Mouse (Mus musculus) frontal cortex, postnatal 10 days (tissue): Measurements from ENCODE around the gene Tppp2.

Experiments
- DNase-seq, 2 experiments: peaks; one replicate each; pipeline ENCODE4 v3.0.0; 2022; ENCODE audit warnings: low spot score in 2 of 2, mixed read lengths in 1 of 2

Tppp2 gene

DNA sequence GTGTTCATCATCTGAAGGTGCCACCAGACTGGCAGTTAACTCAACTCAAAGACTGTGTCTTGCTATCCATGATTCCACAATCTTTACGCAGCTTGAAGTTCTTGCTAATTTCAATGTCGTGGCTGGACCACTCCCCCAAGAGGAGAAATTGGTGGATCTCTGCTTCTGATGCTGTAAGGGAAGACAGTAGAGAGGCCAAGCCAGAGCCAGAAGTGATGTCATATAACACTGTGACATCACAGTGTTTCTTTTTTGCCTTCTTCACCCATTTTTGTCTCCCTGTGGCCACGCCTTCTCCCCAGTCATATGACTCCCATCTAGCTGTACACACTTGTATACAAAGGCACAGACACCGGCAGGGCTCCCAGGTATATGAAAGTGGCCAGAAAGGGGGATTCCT is at the start of gene Tppp2:
TSS of gene Tppp2 (plus strand) at position 301 of the 400 bp plus-strand sequence.
- DNase-seq: no peak

DNA sequence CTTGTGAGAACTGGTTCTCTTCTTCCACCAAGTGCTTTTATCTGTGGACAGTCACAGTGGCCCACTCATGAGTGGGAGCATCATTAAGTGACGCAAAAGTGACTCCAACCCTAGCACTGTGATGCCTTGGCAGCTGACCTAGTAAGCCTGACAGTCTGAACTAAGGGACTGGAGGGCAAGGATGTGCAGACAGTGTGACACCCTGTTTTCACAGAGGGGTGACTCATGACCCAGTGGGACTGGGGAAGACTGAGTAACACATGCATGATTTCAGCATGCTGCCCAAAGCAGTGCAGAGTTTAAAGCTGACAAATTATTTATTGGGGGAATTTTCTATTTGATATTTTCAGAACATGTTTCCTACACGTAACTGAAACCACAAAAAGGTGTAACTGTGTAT is 47.5 kb upstream of the Tppp2 start:
- no peak for DNase-seq

DNA sequence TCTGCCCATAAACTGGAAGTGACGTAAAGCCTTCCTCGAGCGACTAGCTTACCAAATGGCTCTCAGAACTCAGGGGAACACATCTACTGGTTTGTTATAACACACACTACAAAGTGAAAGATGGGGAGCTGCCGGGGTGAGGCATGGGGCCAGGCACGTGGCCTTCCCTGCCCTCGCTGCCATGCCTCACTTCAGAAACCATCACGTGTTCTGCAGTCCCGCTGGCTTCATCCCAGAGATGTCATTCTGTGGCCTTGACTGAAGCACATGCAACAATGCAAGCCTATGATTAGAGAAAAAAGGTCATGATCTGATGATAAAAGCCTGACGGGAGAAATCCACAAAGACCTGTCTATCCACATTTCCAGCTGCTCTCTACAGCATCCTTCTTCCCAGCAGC is 46.5 kb upstream of the Tppp2 start:
- no peak for DNase-seq

- DNase-seq: no peak
These were observed 40.7 kb upstream of the Tppp2 start for GRCm38 (mm10) chr14:51877517-51877916.

GRCm38 (mm10) chr14:51883527-51884030 is 34.6 kb upstream of the Tppp2 start:
- peak; percentile 65 to 81 for DNase-seq

DNA sequence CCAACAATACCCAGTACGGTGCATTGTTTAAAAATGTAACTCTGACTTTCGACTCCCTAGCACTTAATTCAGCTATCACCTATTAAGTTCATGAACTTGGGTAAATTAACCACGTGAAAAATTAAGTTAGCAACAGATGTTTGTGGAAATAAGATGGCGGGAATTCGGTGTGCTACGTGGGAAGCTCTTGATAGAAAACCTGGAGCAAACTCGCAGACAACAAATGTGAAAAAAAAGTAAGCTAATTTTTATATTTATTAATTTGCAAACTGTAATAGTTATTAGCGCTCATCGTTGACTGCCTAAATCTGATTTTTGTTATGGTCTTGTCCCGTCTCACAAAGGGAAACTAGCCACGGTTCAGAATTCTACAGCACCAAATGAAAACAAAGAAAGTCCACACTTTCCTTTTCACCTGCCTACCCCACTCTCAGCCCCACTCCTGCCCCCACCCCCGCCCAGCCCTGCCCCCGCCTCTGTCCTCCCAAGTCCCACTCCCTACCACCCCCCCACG is 34.1 kb upstream of the Tppp2 start:
- no peak for DNase-seq

GRCm38 (mm10) chr14:51884598-51885331 is 33.5 kb upstream of the Tppp2 start, which contains the start of gene Mettl17:
Gene Mettl17 (plus strand): TSS chr14:51884842.
- peak; percentile 91 to 92 for DNase-seq

DNA sequence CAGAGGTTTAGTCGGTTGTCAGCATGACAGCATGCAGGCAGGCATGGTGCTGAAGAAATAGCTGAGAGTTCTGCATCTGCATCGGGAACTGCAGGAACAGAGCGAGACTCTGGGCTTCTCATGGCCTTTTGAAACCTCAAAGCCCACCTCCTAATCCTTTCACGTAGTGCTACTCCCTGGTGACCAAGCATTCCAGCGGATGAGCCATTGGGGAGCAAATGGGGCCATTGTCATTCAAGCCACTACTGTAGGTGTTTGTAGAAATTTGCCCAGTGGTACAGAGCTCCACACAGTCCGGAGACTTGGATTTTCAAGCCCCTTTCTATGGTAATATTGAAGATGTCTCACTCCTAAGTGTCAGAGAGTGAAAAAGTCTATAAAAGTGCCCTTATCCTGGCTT is 32.2 kb upstream of the Tppp2 start:
- DNase-seq: no peak

DNA sequence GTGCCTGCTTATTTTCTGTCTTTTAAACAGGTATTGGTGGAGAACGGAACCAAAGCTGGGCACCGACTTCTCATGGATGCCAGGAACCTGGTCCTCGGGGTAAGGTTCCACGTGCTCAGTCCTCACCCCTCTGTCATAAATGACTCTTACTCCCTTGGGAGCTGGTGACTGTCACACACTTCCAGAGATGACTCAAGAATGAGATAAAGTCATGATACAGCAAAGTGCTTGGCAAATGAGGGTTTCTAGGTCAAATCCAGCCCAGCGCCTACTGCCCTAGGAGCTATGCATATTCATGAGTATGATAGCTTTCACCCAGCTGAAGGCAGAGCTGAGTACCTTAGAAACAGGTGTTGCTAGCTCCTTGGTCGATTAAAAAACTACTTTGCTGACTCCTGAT is 28.4 kb upstream of the Tppp2 start:
- DNase-seq: no peak

DNA sequence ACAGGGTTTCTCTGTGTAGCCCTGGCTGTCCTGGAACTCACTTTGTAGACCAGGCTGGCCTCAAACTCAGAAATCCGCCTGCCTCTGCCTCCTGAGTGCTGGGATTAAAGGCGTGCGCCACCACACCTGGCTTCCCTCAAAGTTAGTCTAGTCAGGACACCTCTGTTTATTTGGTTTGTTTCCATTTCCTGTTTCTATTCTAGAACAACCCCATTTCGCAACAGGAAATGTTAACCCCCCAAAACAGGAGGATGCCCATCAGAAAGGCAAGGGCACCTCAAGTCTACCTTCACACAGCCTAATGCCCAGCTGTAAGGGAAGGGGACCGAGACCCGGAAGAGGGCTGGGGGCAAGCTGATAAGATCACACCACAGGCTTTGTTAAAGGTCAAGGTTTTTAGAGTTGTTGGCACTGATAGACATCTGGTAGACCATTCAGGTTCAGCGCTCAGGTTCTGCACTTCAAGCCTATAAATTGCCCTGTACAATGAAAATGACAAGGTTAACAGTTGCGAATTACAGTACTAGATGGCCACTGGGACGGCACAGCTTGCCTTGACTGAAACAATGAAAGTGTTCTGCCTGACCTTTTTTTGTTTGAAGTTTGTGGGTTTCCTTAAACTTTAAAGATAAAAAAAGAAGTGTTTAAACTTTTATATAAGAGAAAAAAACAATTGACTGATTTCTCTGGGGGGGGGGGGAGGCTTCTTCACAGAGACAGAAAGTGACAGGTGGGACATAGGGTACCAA is 25.9 kb upstream of the Tppp2 start, which contains the start of gene Slc39a2:
TSS of gene Slc39a2 (plus strand) at position 699 of the 749 bp plus-strand sequence.
- no peak for DNase-seq

GRCm38 (mm10) chr14:51893094-51893794 is 25.0 kb upstream of the Tppp2 start:
- DNase-seq: no peak

DNA sequence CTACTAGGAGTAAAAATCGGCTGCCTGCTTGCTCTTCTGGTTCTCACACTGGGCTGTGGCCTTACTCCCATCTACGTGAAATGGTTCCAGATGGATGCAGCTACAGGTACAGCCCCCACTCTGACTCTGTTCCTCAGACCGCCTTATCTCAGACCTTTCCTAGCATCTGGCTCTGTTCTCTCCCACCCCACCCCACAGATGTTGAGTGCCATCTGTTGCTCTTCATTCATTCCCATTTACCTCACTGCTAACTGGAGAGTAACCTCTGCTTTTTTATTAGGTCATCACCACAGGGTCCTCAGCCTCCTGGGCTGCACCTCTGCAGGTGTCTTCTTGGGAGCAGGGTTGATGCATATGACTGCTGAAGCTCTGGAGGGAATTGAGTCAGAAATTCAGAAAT is 24.4 kb upstream of the Tppp2 start:
- DNase-seq: no peak

DNA sequence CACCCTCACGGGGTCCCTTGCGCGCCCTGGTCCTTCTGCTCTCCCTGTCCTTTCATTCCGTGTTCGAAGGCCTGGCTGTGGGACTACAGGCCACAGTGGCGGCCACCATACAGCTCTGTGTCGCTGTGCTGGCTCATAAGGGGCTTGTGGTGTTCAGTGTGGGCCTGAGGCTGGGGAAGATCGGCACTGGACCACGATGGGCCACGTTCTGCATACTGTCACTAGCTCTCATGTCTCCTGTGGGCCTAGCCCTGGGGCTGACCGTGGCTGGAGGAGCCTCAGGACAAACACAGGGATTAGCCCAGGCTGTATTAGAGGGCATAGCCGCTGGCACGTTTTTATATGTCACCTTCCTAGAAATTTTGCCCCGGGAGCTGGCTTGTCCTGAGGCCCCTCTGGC is 23.2 kb upstream of the Tppp2 start:
- DNase-seq: no peak

DNA sequence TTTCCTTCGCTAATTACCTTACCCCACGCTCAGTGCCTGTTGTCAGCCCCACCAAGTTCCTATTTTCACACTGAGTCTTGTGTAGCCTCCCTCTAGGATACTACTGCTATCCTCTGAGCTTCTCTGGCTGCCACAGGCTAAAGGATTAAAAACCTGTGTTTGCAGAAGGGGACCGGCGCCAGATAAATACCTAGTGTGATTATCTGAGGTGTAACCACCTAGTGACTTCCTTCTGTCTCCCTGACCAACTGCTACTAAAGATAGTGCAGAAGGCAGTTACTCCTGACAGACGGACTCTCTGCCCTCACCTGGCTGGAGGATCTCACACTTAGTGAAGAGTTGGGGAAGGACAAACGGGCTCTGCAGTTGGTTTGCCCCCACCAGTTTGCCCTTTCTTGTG is 22.2 kb upstream of the Tppp2 start:
- DNase-seq: no peak

GRCm38 (mm10) chr14:51896539-51897170 is 21.6 kb upstream of the Tppp2 start:
- DNase-seq: no peak

GRCm38 (mm10) chr14:51899351-51899750 is 18.9 kb upstream of the Tppp2 start:
- no peak for DNase-seq

- DNase-seq: peak in 1 of 2 experiments; percentile 65
These were observed 15.2 kb upstream of the Tppp2 start for GRCm38 (mm10) chr14:51902806-51903710.

DNA sequence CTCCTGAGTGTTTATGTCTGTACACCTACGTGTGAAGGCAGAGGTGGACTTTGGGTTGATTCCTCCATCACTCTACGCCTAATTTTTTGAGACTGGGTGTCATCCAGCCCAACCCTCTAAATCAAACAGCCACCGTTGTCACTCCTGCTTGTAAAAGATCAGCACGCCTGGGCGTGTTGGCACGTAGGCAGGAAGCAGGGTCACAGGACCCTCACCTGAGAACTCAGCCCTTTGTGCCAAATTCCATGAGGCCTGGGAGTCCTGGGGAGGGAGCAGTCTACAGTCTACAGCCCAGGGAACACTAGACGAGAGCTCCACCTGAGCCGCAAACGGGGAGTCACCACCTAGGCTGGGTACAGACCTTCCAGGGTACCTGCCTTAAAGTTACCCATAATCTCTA is 14.4 kb upstream of the Tppp2 start:
- no peak for DNase-seq

DNA sequence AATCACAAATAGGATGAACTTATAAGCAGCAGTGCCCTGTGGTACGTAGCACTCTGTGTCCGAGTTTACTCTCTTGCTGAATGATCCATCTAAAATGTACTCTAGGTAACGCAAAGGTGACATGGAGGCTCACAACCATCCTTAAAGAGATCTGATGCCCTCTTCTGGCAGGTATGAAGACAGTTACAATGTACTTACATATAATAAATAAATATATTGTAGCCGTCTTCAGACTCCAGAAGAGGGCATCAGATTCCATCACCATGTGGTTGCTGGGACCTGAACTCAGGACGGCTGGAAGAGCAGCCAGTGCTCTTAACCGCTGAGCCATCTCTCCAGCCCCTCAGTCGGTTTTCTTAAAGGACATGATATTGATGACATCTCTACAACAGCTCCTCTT is 13.5 kb upstream of the Tppp2 start:
- DNase-seq: no peak

DNA sequence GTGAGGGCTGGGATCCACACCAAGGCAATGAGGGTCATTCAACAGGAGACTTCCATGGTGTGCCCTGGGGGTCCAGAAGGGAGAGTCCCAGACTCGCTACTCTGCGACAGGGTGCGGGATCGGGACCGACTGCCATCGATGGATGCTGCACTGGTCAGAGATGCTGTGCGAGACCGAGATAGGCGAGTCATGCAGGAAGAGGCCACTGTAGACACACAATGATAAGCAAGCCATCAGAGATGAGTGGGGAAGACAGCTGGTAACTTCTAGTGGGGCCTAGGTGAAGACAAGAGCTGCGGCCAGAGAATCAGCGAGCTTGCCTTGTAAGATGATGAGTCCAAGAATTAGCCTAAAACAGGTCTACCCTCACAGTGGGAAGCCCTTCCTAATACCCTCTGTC is 12.1 kb upstream of the Tppp2 start:
- no peak for DNase-seq

DNA sequence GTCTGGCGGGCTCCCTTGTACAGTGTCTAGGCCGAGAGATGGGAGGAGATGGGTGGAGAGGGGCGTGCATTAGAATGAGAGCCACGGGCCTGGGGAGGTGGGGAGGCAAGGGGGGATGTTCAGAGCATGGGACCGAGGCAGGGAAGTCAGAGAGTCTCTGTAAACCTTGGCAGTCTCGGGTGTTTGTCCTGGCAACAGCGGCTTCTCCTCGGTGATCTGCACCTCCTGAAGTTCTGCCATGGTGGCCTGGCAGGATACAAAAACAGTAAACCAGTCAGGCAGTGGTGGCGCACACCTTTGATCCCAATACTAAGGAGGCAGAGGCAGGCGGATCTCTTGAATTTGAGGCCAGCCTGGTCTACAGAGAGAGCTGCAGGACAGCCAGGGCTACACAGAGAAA is 6.9 kb upstream of the Tppp2 start:
- DNase-seq: no peak
